Mouse (Mus musculus) ovary, postnatal 14 days (tissue): ENCODE measurements at regions not wholly inside any gene's neighbourhood (a gene's known extent, or its start where the extent isn't known, plus 50 kb on each side); places are given as distances from the start of the nearest gene placed in this dataset.
"Not testable (repeated sequence)": the region's sequence is repeated elsewhere in the genome, so short reads cannot be mapped to it uniquely, and the experiment has no call there.

ENCODE experiments used
- DNase-seq: peaks from one replicate; pipeline ENCODE4 v3.0.0; 2022; ENCODE audit warnings: low spot score

GRCm38 (mm10) chr9:86095460-86095859, 253.3 kb downstream of the Tpbg start:
- DNase-seq, result no peak

- no peak for DNase-seq
Observed at GRCm38 (mm10) chr9:86096246-86096645, 254.1 kb downstream of the Tpbg start.

GRCm38 (mm10) chr9:86099325-86099724, 257.1 kb downstream of the Tpbg start:
- DNase-seq, result no peak

- no peak for DNase-seq
Observed at GRCm38 (mm10) chr9:86101360-86102086, 259.3 kb downstream of the Tpbg start.

- no peak for DNase-seq
Observed at GRCm38 (mm10) chr9:86103607-86104006, 261.4 kb downstream of the Tpbg start.

GRCm38 (mm10) chr9:86104664-86105063, 262.5 kb downstream of the Tpbg start:
- no peak for DNase-seq

GRCm38 (mm10) chr9:86105851-86106250, 263.7 kb downstream of the Tpbg start:
- no peak for DNase-seq

- no peak for DNase-seq
Observed at GRCm38 (mm10) chr9:86109906-86110305, 267.7 kb downstream of the Tpbg start.

- DNase-seq, result no peak
Observed at GRCm38 (mm10) chr9:86119370-86119769, 277.2 kb downstream of the Tpbg start.

GRCm38 (mm10) chr9:86135617-86136016, 293.4 kb downstream of the Tpbg start:
- not testable (repeated sequence) for DNase-seq

GRCm38 (mm10) chr9:86145903-86146302, 303.7 kb downstream of the Tpbg start:
- no peak for DNase-seq

GRCm38 (mm10) chr9:86160316-86160715, 304.4 kb downstream of the Ube2cbp start:
- DNase-seq, result no peak

GRCm38 (mm10) chr9:86166362-86167067, 298.2 kb downstream of the Ube2cbp start:
- no peak for DNase-seq

- DNase-seq, result no peak
Observed at GRCm38 (mm10) chr9:86170756-86171155, 294.0 kb downstream of the Ube2cbp start.

- DNase-seq, result no peak
Observed at GRCm38 (mm10) chr9:86186751-86187747, 277.7 kb downstream of the Ube2cbp start.

GRCm38 (mm10) chr9:86188873-86189272, 275.9 kb downstream of the Ube2cbp start:
- no peak for DNase-seq

- DNase-seq, result no peak
Observed at GRCm38 (mm10) chr9:86205041-86205440, 259.7 kb downstream of the Ube2cbp start.

GRCm38 (mm10) chr9:86208334-86208925, 256.3 kb downstream of the Ube2cbp start:
- no peak for DNase-seq

- DNase-seq, result no peak
Observed at GRCm38 (mm10) chr9:86211267-86211666, 253.5 kb downstream of the Ube2cbp start.

- peak; percentile 3 for DNase-seq
Observed at GRCm38 (mm10) chr9:86219669-86220068, 245.1 kb downstream of the Ube2cbp start.

GRCm38 (mm10) chr9:86224530-86224929, 240.2 kb downstream of the Ube2cbp start:
- DNase-seq, result no peak
